Mouse (Mus musculus) C2C12 (cell line): Measurements from ENCODE around the gene Olfr229. TPM values are rescaled to one million over a fixed set of nuclear protein-coding genes. Genes with fewer than 3 reads are reported as not detected.
"Not testable (repeated sequence)": the region's sequence is repeated elsewhere in the genome, so short reads cannot be mapped to it uniquely, and the experiment has no call there.

Source experiments
- H3K27me3 ChIP-seq: one replicate; pipeline ENCODE4 v1.6.1; 2011; ENCODE audit not compliant: control insufficient read depth, insufficient read depth, insufficient read length
- H3K36me3 ChIP-seq: one replicate; pipeline ENCODE4 v1.6.1; 2011; ENCODE audit not compliant: control insufficient read depth, insufficient read depth
- H3K4me3 ChIP-seq: one replicate; pipeline ENCODE4 v1.5.1; 2011; ENCODE audit warnings: mild to moderate bottlenecking, control low read depth; ENCODE audit not compliant: poor library complexity, insufficient read depth, severe bottlenecking
- H3K79me2 ChIP-seq: one replicate; pipeline ENCODE4 v1.6.1; 2011; ENCODE audit not compliant: control insufficient read depth, insufficient read depth
- H3K79me3 ChIP-seq: one replicate; pipeline ENCODE4 v1.6.1; 2011; ENCODE audit warnings: low read depth, control low read depth
- H3ac ChIP-seq: one replicate; pipeline ENCODE3; 2011; ENCODE audit warnings: low read depth; ENCODE audit not compliant: control insufficient read depth, insufficient read length
- CEBPB ChIP-seq: IDR thresholded peaks from one replicate; pipeline ENCODE4 v1.6.1; 2011; ENCODE audit warnings: low read depth, mild to moderate bottlenecking, control low read depth, moderate library complexity
- CTCF ChIP-seq: IDR thresholded peaks from one replicate; pipeline ENCODE4 v1.5.1; 2011; ENCODE audit not compliant: control insufficient read depth, insufficient read depth, insufficient read length
- FOSL1 ChIP-seq: IDR thresholded peaks from one replicate; pipeline ENCODE4 v1.8.0; 2011; ENCODE audit warnings: mild to moderate bottlenecking, low read length; ENCODE audit not compliant: poor library complexity, insufficient read depth, severe bottlenecking
- MAX ChIP-seq: IDR thresholded peaks from one replicate; pipeline ENCODE4 v1.6.1; 2011; ENCODE audit warnings: mild to moderate bottlenecking, control low read depth
- MYOD1 ChIP-seq: IDR thresholded peaks from one replicate; pipeline ENCODE4 v1.6.1; 2011; ENCODE audit warnings: low read depth; ENCODE audit not compliant: control insufficient read depth, insufficient read length
- MYOG ChIP-seq: IDR thresholded peaks from one replicate; pipeline ENCODE4 v1.6.1; 2011; ENCODE audit not compliant: control insufficient read depth, insufficient read length; ENCODE audit errors: extremely low read depth
- USF1 ChIP-seq: IDR thresholded peaks from one replicate; pipeline ENCODE4 v1.6.1; 2011; ENCODE audit warnings: low read depth, mild to moderate bottlenecking, control low read depth, moderate library complexity
- polyA plus RNA-seq: library from polyadenylated mRNA; unstranded; fragments of >200 nt; fragmentation: generic; extraction: Trizol; gene quantifications from one replicate; pipeline ENCODE4 v1.2.1, GENCODE M21; 2012; ENCODE audit warnings: missing spikeins

The Olfr229 gene
- polyA plus RNA-seq, 1 experiment, result not detected

- no peak within 1 kb of the TSS for H3ac ChIP-seq
- no peaks in the 10 kb centered on the region for H3K36me3 ChIP-seq
- H3K79me2 ChIP-seq, result no peaks in the 10 kb centered on the region
- no peak within 1 kb of the TSS for H3K4me3 ChIP-seq
- H3K27me3 ChIP-seq, result no peaks in the 10 kb centered on the region
- H3K79me3 ChIP-seq, result no peaks in the 10 kb centered on the region
- no peak for TF ChIP-seq MAX
- TF ChIP-seq MYOG, result no peak
- TF ChIP-seq CEBPB, result no peak
- TF ChIP-seq CTCF, result no peak
- TF ChIP-seq MYOD1, result no peak
Measured at GRCm38 (mm10) chr9:39937201-39937600, 30.1 kb downstream of the Olfr229 start, which contains the start of gene Olfr974. Gene Olfr974, plus strand, starts transcription at chr9:39937501.

DNA sequence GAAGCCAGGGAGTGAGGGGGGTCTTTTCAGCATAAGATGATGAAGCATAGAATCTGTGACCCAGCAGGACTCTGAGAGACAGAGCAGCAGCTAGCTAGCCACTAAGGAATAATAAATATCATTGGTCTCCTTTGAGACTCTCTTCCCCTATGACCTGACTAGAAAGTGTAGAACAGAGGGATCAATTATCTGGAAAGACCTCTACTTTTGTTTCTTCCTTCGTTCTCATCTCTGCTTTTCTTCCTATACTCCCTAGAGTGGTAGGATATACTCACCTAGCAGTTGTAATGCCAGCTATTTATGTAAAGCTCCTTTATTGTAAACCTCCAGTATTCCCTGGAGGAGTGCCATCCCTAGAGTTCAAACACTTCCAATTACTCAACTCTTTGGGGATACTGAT lies 44.8 kb downstream of the Olfr229 start, which contains the start of gene Olfr975:
Olfr975 (minus strand) TSS at position 101 of the 400 bp plus-strand sequence.
- Histone ChIP-seq H3K36me3 (no peaks in the 10 kb centered on the region), H3K4me3 (no peak within 1 kb of the TSS), H3K79me2 (no peaks in the 10 kb centered on the region), H3K79me3 (no peaks in the 10 kb centered on the region), H3ac (no peak within 1 kb of the TSS), H3K27me3 (no peaks in the 10 kb centered on the region)
- TF ChIP-seq MAX, result no peak
- no peak for TF ChIP-seq FOSL1
- no peak for TF ChIP-seq MYOD1
- TF ChIP-seq CEBPB, result no peak
- no peak for TF ChIP-seq CTCF
- no peak for TF ChIP-seq MYOG
- no peak for TF ChIP-seq USF1

GRCm38 (mm10) chr9:39961033-39961432 lies 53.9 kb downstream of the Olfr229 start, which contains the start of gene Olfr976:
Gene Olfr976, minus strand, starts transcription at chr9:39961133.
- H3K79me3 ChIP-seq, result not testable (repeated sequence)

More at GRCm38 (mm10) chr9:39961033-39961432, 53.9 kb downstream of the Olfr229 start, which contains the start of gene Olfr976:
- not testable (repeated sequence) for H3K36me3 ChIP-seq, H3ac ChIP-seq, H3K27me3 ChIP-seq, H3K4me3 ChIP-seq, H3K79me2 ChIP-seq

Other genes starting within 250 kb of the Olfr229 start
- not detected for gene Olfr963, start 240.1 kb upstream of the Olfr229 start, polyA plus RNA-seq
- gene Olfr149, start 200.2 kb upstream of the Olfr229 start, polyA plus RNA-seq, result 0.04 TPM
- gene Olfr965, start 196.0 kb upstream of the Olfr229 start, polyA plus RNA-seq, result not detected
- not detected for gene Olfr150, start 176.4 kb upstream of the Olfr229 start, polyA plus RNA-seq
- not detected for gene Olfr967, start 161.1 kb upstream of the Olfr229 start, polyA plus RNA-seq
- gene Olfr968, start 124.1 kb upstream of the Olfr229 start, polyA plus RNA-seq, result not detected
- not detected for gene Olfr969, start 116.4 kb upstream of the Olfr229 start, polyA plus RNA-seq
- not detected for gene Olfr970, start 98.5 kb upstream of the Olfr229 start, polyA plus RNA-seq
- not detected for gene Olfr971, start 70.5 kb upstream of the Olfr229 start, polyA plus RNA-seq
- gene Olfr972, start 40.9 kb upstream of the Olfr229 start, polyA plus RNA-seq, result not detected
- not detected for gene Olfr974, start 30.2 kb downstream of the Olfr229 start, polyA plus RNA-seq
- gene Olfr975, start 44.7 kb downstream of the Olfr229 start, polyA plus RNA-seq, result not detected
- gene Olfr976, start 53.8 kb downstream of the Olfr229 start, polyA plus RNA-seq, result not detected
- not detected for gene Olfr978, start 84.8 kb downstream of the Olfr229 start, polyA plus RNA-seq
- not detected for gene Olfr979, start 96.1 kb downstream of the Olfr229 start, polyA plus RNA-seq
- gene Olfr980, start 102.2 kb downstream of the Olfr229 start, polyA plus RNA-seq, result not detected
- not detected for gene Olfr981, start 114.1 kb downstream of the Olfr229 start, polyA plus RNA-seq
- gene Olfr982, start 166.5 kb downstream of the Olfr229 start, polyA plus RNA-seq, result not detected
- not detected for gene Olfr983, start 186.3 kb downstream of the Olfr229 start, polyA plus RNA-seq
- not detected for gene Olfr984, start 206.9 kb downstream of the Olfr229 start, polyA plus RNA-seq
- gene Olfr985, start 222.8 kb downstream of the Olfr229 start, polyA plus RNA-seq, result not detected
- not detected for gene Tmem225, start 240.8 kb downstream of the Olfr229 start, polyA plus RNA-seq